Mouse (Mus musculus) stomach, embryonic 14.5 days (tissue): ENCODE measurements at regions not wholly inside any gene's neighbourhood (a gene's known extent, or its start where the extent isn't known, plus 50 kb on each side); places are given as distances from the start of the nearest gene placed in this dataset.

Source experiments
- ATAC-seq: fragments of 200-750 bp; cut with Nextera tagmentation; 2 replicates; pipeline ENCODE4 v1.8.0; 2017; ENCODE audit warnings: low read depth, moderate TSS enrichment; ENCODE audit not compliant: insufficient number of reproducible peaks, insufficient read depth, low FRiP score
- H3K27ac ChIP-seq: fragments of 300-500 bp; sonication (generic); 2 replicates; pipeline ENCODE4 v1.5.1; 2014; ENCODE audit warnings: mild to moderate bottlenecking, low read length, moderate library complexity, mixed read lengths
- H3K27me3 ChIP-seq: fragments of 300-500 bp; sonication (generic); 2 replicates; pipeline ENCODE4 v1.6.1; 2014; ENCODE audit warnings: low read length, control low read depth, mixed read lengths; ENCODE audit not compliant: control insufficient read depth, insufficient read depth
- H3K36me3 ChIP-seq: fragments of 300-500 bp; sonication (generic); 2 replicates; pipeline ENCODE4 v1.6.1; 2014; ENCODE audit warnings: mild to moderate bottlenecking, control low read depth, low read length, moderate library complexity, mixed read lengths; ENCODE audit not compliant: control insufficient read depth, insufficient read depth
- H3K4me1 ChIP-seq: fragments of 300-500 bp; sonication (generic); 2 replicates; pipeline ENCODE4 v1.6.1; 2014; ENCODE audit warnings: low read length, control low read depth, mixed read lengths; ENCODE audit not compliant: control insufficient read depth, insufficient read depth
- H3K4me2 ChIP-seq: fragments of 300-500 bp; sonication (generic); replicated peaks from 2 replicates; pipeline ENCODE4 v1.6.1; 2014; ENCODE audit warnings: low read depth, low read length, control low read depth
- H3K4me3 ChIP-seq: fragments of 300-500 bp; sonication (generic); 2 replicates; pipeline ENCODE4 v1.5.1; 2014; ENCODE audit warnings: low read depth, low read length, control low read depth
- H3K9ac ChIP-seq: fragments of 300-500 bp; sonication (generic); replicated peaks from 2 replicates; pipeline ENCODE4 v1.6.1; 2014; ENCODE audit warnings: low read depth, mild to moderate bottlenecking, control low read depth, low read length, moderate library complexity, mixed read lengths
- H3K9me3 ChIP-seq: fragments of 300-500 bp; sonication (generic); 2 replicates; pipeline ENCODE4 v1.6.1; 2016; ENCODE audit warnings: low read depth, low read length, control low read depth; ENCODE audit not compliant: control insufficient read depth
- WGBS: fragments of 180-500 bp; shearing (Covaris S2); extraction: QIAGEN DNeasy Blood & Tissue Kit; methylation state at CpG from one replicate; pipeline ENCODE4 v1.1.7; 2014; 5-methylcytosine and 5-hydroxymethylcytosine counted together

DNA sequence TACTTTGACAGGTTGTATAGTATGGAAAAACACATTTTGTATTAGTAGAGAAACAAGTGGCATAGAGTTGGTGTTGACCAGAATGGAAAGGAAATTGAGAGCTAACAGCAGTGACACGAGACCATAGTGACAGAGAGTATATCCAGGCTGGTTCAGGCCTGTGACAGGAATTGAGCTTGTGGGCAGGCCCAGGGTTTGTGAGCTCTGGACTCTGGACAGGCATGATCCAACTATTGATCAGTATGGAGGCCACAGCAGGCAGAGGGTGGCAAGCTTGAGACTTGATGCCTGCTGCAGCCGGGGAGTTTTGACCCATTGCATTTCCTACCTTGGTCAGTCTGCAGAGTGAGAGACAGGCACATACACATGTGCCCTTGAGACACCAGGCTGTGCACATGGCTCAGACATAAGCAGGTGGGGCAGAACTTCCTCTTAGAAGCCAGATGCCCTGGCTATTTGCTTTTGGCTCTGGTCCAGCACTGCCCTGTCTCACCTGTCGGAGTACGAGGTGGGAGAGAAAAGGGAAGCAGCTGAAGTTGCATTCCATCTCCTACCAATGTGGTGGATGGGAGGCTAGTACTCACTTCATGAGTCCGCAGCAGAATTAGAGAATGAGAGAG, 1006.2 kb upstream of the Cdh20 start:
- no peak overlapping the region for H3K9ac ChIP-seq
- no peak overlapping the region for H3K4me2 ChIP-seq
- no peaks in the 10 kb centered on the region for H3K36me3 ChIP-seq
- no peaks in the 10 kb centered on the region for H3K27me3 ChIP-seq
- ATAC-seq = no peak
- H3K9me3 ChIP-seq = no peaks in the 10 kb centered on the region
- WGBS = 79% methylated on average over 5 of the region's 5 CpGs
- H3K4me1 ChIP-seq = no peaks in the 10 kb centered on the region
- H3K27ac ChIP-seq = no peak overlapping the region
- no peak overlapping the region for H3K4me3 ChIP-seq

- no peaks in the 10 kb centered on the region for H3K36me3 ChIP-seq
- H3K9me3 ChIP-seq = no peaks in the 10 kb centered on the region
- ATAC-seq = no peak
- H3K4me2 ChIP-seq = no peak overlapping the region
- WGBS = 52% methylated on average over 3 of the region's 3 CpGs
- no peaks in the 10 kb centered on the region for H3K27me3 ChIP-seq
- H3K4me3 ChIP-seq = no peak overlapping the region
- H3K4me1 ChIP-seq = no peaks in the 10 kb centered on the region
- H3K9ac ChIP-seq = no peak overlapping the region
- no peak overlapping the region for H3K27ac ChIP-seq
Observed at GRCm38 (mm10) chr1:103762745-103763144, 1005.6 kb upstream of the Cdh20 start.

GRCm38 (mm10) chr1:103767315-103767714, 1001.0 kb upstream of the Cdh20 start:
- no peak overlapping the region for H3K27ac ChIP-seq
- no peak overlapping the region for H3K4me3 ChIP-seq
- no peak overlapping the region for H3K9ac ChIP-seq
- no peak overlapping the region for H3K4me2 ChIP-seq
- no peaks in the 10 kb centered on the region for H3K36me3 ChIP-seq
- peak; percentile 28; the same call in 1 of the 2 replicates for ATAC-seq
- no peaks in the 10 kb centered on the region for H3K27me3 ChIP-seq
- H3K4me1 ChIP-seq = no peaks in the 10 kb centered on the region
- H3K9me3 ChIP-seq = no peaks in the 10 kb centered on the region
- WGBS = 76% methylated on average over 2 of the region's 2 CpGs

- Histone ChIP-seq H3K9me3 (no peaks in the 10 kb centered on the region), H3K4me1 (no peaks in the 10 kb centered on the region), H3K36me3 (no peaks in the 10 kb centered on the region), H3K4me3 (no peak overlapping the region), H3K4me2 (no peak overlapping the region), H3K27ac (no peak overlapping the region), H3K9ac (no peak overlapping the region), H3K27me3 (no peaks in the 10 kb centered on the region)
- no peak for ATAC-seq
Observed at GRCm38 (mm10) chr1:103784692-103785091, 983.6 kb upstream of the Cdh20 start.

DNA sequence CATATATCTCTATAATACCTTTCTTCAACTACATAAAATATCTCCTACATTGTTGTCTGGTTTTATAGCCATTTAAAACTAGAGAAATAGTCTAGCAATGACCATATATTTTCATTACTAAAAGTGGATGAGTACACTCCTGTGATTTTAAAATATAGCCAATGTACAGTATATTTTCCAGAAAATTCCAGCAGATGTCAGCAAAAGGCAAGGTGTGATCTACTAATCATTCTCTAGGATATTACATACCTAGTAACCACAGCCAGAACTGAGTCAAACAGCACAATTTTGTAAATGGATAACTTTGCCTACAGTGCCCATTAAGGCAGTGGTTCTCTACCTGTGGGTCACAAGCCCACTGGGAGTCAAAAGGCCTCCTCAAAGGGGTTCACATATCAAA, 972.0 kb upstream of the Cdh20 start:
- Histone ChIP-seq H3K4me3 (no peak overlapping the region), H3K4me2 (no peak overlapping the region), H3K9me3 (no peaks in the 10 kb centered on the region), H3K36me3 (no peaks in the 10 kb centered on the region), H3K9ac (no peak overlapping the region), H3K27ac (no peak overlapping the region), H3K4me1 (no peaks in the 10 kb centered on the region), H3K27me3 (no peaks in the 10 kb centered on the region)
- ATAC-seq = no peak

- Histone ChIP-seq H3K4me1 (no peaks in the 10 kb centered on the region), H3K4me2 (no peak overlapping the region)
Observed at GRCm38 (mm10) chr1:103799343-103799742, 969.0 kb upstream of the Cdh20 start.

GRCm38 (mm10) chr1:103817946-103818345, 950.4 kb upstream of the Cdh20 start:
- no peaks in the 10 kb centered on the region for H3K36me3 ChIP-seq
- 61% methylated on average over 3 of the region's 3 CpGs for WGBS
- no peaks in the 10 kb centered on the region for H3K27me3 ChIP-seq
- no peak overlapping the region for H3K4me2 ChIP-seq
- no peak overlapping the region for H3K27ac ChIP-seq
- no peaks in the 10 kb centered on the region for H3K4me1 ChIP-seq
- H3K4me3 ChIP-seq = no peak overlapping the region
- no peaks in the 10 kb centered on the region for H3K9me3 ChIP-seq
- no peak overlapping the region for H3K9ac ChIP-seq
- no peak for ATAC-seq

More at GRCm38 (mm10) chr1:103799343-103799742, 969.0 kb upstream of the Cdh20 start:
- no peak for ATAC-seq
- H3K9me3 ChIP-seq = no peaks in the 10 kb centered on the region
- no peak overlapping the region for H3K4me3 ChIP-seq
- H3K36me3 ChIP-seq = no peaks in the 10 kb centered on the region
- H3K9ac ChIP-seq = no peak overlapping the region
- no peak overlapping the region for H3K27ac ChIP-seq
- no peaks in the 10 kb centered on the region for H3K27me3 ChIP-seq
